Mouse (Mus musculus) olfactory bulb, adult 2 months (tissue): ENCODE measurements around the gene Plek. TPM values are rescaled to one million over a fixed set of nuclear protein-coding genes. Genes with fewer than 3 reads are reported as not detected.
"Not testable (repeated sequence)": the region's sequence is repeated elsewhere in the genome, so short reads cannot be mapped to it uniquely, and the experiment has no call there.

ENCODE experiments used
- H3K27ac ChIP-seq: fragments of 200-500 bp; 2 replicates; pipeline ENCODE4 v1.5.1; 2012; ENCODE audit warnings: low read depth, low read length; ENCODE audit not compliant: insufficient read depth
- H3K4me1 ChIP-seq: fragments of 200-500 bp; 2 replicates; pipeline ENCODE4 v1.6.1; 2012; ENCODE audit warnings: low read length; ENCODE audit not compliant: control insufficient read depth, insufficient read depth
- H3K4me3 ChIP-seq: fragments of 200-500 bp; 2 replicates; pipeline ENCODE4 v1.5.1; 2012; ENCODE audit warnings: mild to moderate bottlenecking, low read depth, low read length, moderate library complexity; ENCODE audit not compliant: insufficient read depth
- CTCF ChIP-seq: fragments of 200-500 bp; IDR thresholded peaks from 2 replicates; pipeline ENCODE4 v1.5.1; 2012; ENCODE audit warnings: low read depth, mild to moderate bottlenecking, low read length, moderate library complexity; ENCODE audit not compliant: insufficient read depth
- POLR2A ChIP-seq: fragments of 200-500 bp; IDR thresholded peaks from 2 replicates; pipeline ENCODE4 v1.6.1; 2012; ENCODE audit warnings: mild to moderate bottlenecking, low read depth, low read length, moderate library complexity; ENCODE audit not compliant: insufficient read depth
- WGBS: fragments of 180-500 bp; shearing (Covaris S2); methylation state at CpG from one replicate; pipeline ENCODE4 v1.1.7; 2018; 5-methylcytosine and 5-hydroxymethylcytosine counted together
- polyA plus RNA-seq: library from polyadenylated mRNA; stranded (reverse); fragments of >200 nt; gene quantifications from 2 replicates; pipeline ENCODE4 v1.2.4, GENCODE M21; 2012; ENCODE audit warnings: low replicate concordance; ENCODE audit not compliant: missing spikeins, insufficient read depth, insufficient read length

Plek gene
- polyA plus RNA-seq, 1 experiment = not detected

GRCm38 (mm10) chr11:17045806-17046205, 6.4 kb downstream of the Plek start:
- Histone ChIP-seq H3K4me3 (no peak overlapping the region), H3K27ac (no peak overlapping the region), H3K4me1 (no peaks in the 10 kb centered on the region)
- TF ChIP-seq POLR2A = no peak
- TF ChIP-seq CTCF = no peak
- 86% methylated on average over 2 of the region's 2 CpGs for WGBS

DNA sequence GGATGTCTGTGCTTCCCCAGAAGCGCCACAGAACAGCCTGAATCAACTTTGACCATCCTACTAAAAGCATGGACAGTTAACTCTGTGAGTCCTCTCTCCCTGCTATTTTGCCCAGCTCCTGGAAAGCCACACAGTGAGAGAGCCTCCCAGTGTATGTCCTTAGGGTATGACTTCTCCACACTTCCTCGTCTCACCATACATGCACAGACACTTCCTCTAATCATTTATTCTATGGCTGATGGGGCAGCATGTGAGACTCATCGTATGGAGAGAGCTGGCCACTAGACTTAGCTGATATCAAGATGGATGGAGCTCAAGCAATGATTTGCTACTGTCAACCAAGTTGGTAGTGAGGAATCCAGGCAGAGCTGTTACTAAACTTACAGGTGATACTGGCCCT, 28.2 kb downstream of the Plek start:
- 83% methylated on average over 3 of the region's 3 CpGs for WGBS
- no peak for TF ChIP-seq CTCF
- TF ChIP-seq POLR2A = no peak
- Histone ChIP-seq H3K27ac (no peak overlapping the region), H3K4me1 (no peaks in the 10 kb centered on the region), H3K4me3 (no peak overlapping the region)

GRCm38 (mm10) chr11:17023206-17023605, 29.0 kb downstream of the Plek start:
- Histone ChIP-seq H3K27ac (no peak overlapping the region), H3K4me1 (no peaks in the 10 kb centered on the region), H3K4me3 (no peak overlapping the region)
- TF ChIP-seq CTCF (no peak), POLR2A (no peak)
- 92% methylated on average over 6 of the region's 6 CpGs for WGBS

DNA sequence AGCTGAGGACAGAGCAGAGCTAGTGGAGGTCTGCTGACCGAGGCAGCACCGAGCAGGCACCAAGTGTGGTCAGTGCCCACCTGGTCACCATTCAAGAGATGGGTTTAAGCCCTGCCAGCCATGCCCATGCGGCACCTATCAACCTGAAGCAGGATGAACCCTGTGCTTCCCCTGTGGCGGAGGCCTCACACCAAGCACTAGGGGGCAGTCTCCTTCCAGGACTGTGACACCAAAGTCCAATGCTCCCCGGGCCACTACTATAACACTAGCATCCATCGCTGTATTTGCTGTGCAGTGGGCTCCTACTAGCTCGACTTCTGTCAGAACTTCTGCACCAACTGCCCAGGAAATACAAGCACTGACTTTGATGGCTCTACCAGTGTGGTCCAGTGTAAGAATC, 32.9 kb downstream of the Plek start:
- Histone ChIP-seq H3K4me1 (no peaks in the 10 kb centered on the region), H3K27ac (no peak overlapping the region), H3K4me3 (no peak overlapping the region)
- 92% methylated on average over 7 of the region's 7 CpGs for WGBS
- TF ChIP-seq CTCF (no peak), POLR2A (no peak)

DNA sequence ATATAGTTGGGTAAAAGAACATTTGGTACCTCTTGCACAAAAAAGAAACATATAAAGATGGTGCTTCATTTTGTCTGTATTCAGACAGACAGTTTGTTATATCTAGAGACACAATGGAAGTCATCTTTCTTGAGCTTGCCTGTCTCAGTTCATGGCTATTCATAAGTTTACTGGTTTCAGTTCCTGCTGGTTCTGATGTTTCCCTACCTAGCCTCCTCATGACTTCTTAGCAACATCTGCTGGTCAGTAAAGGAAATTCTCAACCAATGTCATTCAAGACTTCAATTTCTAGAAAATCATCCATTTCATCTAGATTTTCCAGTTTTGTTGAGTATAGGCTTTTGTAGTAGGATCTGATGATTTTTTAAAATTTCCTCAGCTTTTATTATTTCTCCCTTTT, 39.2 kb downstream of the Plek start:
- H3K4me3 ChIP-seq = no peak overlapping the region
- H3K27ac ChIP-seq = no peak overlapping the region

DNA sequence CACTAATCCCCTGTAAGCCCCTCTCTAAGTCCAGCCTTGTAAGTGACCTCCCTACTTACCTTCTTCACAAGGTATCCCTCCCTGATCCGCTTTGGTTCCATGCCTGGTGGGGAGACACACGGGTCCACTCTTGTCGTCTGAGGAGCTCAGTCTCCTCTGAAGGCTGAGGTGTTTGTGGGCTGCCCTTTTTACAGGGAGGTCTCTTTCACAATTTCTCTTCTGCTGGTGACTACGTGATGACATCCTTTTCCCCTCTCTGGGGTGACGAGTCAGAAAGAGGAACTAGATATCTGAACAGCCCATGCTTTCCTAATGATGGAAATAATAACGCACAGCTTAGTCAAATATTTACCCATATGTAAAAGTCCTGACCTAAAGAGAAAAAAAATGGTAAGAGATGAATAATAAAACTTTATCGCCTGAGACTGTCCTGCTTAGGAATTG, 43.7 kb downstream of the Plek start:
- TF ChIP-seq CTCF (no peak), POLR2A (no peak)
- WGBS = 84% methylated on average over 7 of the region's 7 CpGs
- Histone ChIP-seq H3K4me3 (no peak overlapping the region), H3K27ac (no peak overlapping the region), H3K4me1 (no peaks in the 10 kb centered on the region)

More for the DNA sequence above, 39.2 kb downstream of the Plek start:
- TF ChIP-seq POLR2A (no peak), CTCF (no peak)
- no peaks in the 10 kb centered on the region for H3K4me1 ChIP-seq

DNA sequence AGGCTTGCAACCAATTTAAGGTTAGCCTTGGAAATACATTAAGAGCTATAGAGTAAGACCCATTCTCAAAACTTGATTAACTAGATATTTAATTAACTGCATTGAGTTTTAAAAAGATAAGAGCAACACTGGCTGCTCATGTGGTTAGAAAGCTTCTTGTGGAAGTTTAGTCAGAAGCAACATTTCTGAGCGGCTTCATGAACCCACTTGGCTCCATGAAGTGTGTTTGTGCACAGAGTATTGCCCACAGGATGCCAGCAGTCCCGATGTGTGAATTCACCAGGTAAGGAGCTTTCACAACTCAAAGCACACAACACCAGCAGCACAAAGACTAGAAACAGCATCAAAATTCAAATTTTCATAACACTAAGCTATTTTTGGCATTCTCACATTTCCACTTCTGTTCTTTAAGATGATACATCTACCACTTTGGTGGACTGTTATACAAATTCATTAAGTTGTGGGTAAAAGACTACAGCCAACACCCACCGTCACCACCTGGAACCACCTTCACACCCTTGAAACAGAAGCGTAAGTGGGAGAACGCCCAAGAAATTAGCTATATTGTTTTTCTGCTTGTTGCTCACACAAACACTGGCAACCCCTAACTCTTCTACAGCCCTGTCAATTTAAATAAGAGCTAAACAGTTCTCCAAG, 44.5 kb downstream of the Plek start:
- H3K4me1 ChIP-seq = no peaks in the 10 kb centered on the region
- WGBS = 80% methylated on average over 5 of the region's 5 CpGs
- no peak overlapping the region for H3K27ac ChIP-seq
- TF ChIP-seq CTCF (no peak), POLR2A (no peak)
- H3K4me3 ChIP-seq = no peak overlapping the region

DNA sequence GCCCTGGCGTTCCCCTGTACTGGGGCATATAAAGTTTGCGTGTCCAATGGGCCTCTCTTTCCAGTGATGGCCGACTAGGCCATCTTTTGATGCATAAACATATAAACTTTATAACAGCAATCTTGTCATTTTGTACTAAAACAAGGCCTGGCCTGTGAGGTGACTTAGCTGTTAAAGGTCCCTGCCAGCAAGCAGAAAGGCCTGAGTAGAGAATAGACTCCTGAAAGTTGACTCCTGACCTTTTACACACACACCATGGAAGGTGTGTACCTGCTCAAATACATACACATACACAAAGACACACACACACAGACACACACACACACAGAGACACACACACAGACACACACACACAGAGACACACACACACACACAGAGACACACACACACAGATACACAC, 45.7 kb downstream of the Plek start:
- 91% methylated on average over 3 of the region's 3 CpGs for WGBS
- not testable (repeated sequence) for H3K4me1 ChIP-seq, H3K27ac ChIP-seq, H3K4me3 ChIP-seq

GRCm38 (mm10) chr11:17004899-17005846, 47.0 kb downstream of the Plek start:
- TF ChIP-seq CTCF (no peak), POLR2A (no peak)
- WGBS = 85% methylated on average over 4 of the region's 4 CpGs
- no peak overlapping the region for H3K27ac ChIP-seq

More at GRCm38 (mm10) chr11:17004899-17005846, 47.0 kb downstream of the Plek start:
- H3K4me1 ChIP-seq = no peaks in the 10 kb centered on the region
- H3K4me3 ChIP-seq = no peak overlapping the region
